Mouse (Mus musculus): Measurements from ENCODE around the gene Fibcd1. TPM values are rescaled to one million over a fixed set of nuclear protein-coding genes. Genes with fewer than 3 reads are reported as not detected.
A peak's percentile ranks its signal among the peaks of the same experiment; 100 is the strongest.

Gene Fibcd1
- total RNA-seq, 2 experiments from 2014 or later, result 0.07 TPM; not detected in 1

DNA sequence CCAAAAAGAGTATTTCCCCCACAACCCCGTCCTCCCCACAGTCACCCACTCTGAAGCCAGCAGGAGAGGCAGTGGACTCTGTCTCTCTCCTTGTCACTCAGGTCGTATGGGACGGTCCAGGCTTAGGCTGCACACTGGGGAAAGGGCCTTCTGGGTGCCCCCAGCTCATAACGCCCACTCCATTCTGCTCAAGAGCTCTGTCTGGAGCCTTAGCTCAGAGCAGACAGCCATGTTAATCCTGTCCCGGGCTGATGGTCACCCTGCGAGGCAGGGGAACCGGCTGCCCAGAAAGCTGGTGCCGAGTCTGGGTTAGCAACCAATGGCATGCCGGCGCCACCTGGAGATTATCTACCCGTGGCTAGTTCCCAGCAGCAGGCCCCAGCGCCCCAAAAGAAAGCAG, 12.7 kb upstream of the Fibcd1 start:
- no peak for DNase-seq

DNA sequence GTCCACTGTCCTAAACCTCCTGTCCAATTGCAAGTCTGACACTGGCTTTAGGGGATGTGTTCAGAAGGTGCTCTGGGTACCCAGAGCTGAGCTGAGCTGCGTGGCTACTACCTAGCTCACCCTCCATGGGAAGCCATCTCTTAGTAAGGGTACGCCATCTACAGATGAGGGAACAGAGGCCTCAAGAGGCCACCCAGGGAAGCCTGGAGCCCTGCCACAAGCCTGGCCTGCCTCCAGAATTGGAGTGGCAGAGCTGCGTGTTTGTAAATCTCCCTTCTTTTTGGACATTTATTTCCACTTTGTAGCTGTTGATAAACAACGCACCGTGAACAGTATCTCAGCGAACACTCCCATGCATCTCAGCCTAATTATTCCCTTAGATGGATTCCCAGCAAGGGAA, 11.4 kb upstream of the Fibcd1 start:
- peak; percentile 43 to 57 for DNase-seq

DNA sequence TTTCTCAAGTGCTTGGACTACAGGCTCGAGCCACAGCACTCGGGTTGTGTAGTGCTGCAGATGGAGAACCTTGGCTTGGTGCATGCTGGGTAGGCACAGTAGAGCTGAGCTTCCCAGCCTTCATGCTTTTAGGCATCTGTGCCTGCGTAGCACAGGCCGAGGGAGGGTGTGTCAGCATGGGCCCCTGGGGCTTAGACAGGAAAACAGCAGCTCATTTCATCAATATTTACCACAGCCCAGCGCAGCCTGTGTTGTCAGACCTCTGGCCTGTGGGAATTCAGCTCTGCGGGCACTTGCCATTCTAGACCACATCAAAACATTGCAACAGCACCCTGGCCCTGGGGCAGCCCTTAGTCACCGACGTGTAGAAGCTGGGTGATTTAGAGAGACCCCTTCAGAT, 10.2 kb upstream of the Fibcd1 start:
- DNase-seq, result peak in 1 of 2 experiments; percentile 23

DNA sequence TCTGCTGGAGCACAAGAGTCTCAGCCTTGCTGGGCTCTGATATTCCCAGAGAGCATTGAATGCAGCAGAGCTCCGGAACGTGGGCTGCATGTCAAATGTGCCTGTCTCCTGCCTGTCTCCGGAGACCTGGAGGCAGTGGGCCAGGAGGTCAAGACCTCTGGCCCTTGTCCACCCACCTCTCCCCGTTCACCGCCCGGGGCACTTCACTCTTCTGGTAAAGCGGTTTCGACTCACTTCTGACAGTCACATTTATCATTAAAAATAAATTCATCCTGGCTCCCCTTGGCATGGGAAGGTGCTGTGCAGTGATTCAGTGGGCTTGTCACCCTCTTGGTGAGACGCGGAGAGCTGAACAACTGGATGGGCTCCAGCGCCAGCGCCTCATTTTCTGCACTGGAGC, 4.3 kb upstream of the Fibcd1 start:
- peak in 1 of 2 experiments; percentile 31 for DNase-seq

DNA sequence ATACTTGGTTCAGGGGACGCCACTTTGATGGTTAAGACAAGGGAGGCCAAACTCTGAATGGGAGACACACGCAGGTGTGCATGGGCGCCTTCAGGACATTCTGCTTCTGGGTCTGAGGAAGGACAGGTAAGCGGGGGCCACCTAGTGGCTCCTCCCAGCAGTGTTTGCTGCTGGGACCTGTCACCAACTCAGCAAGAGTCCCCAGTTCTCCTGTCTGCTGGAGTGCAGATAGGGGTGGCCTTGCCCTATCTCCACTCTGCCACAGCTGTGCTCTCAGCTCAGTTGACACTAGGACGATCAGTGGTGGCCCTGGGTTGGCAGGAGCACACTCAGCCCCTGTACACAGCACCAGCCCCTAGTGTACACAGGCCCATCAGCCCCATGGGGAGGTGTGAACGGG, 2.1 kb upstream of the Fibcd1 start:
- peak in 1 of 2 experiments; percentile 36 for DNase-seq

DNA sequence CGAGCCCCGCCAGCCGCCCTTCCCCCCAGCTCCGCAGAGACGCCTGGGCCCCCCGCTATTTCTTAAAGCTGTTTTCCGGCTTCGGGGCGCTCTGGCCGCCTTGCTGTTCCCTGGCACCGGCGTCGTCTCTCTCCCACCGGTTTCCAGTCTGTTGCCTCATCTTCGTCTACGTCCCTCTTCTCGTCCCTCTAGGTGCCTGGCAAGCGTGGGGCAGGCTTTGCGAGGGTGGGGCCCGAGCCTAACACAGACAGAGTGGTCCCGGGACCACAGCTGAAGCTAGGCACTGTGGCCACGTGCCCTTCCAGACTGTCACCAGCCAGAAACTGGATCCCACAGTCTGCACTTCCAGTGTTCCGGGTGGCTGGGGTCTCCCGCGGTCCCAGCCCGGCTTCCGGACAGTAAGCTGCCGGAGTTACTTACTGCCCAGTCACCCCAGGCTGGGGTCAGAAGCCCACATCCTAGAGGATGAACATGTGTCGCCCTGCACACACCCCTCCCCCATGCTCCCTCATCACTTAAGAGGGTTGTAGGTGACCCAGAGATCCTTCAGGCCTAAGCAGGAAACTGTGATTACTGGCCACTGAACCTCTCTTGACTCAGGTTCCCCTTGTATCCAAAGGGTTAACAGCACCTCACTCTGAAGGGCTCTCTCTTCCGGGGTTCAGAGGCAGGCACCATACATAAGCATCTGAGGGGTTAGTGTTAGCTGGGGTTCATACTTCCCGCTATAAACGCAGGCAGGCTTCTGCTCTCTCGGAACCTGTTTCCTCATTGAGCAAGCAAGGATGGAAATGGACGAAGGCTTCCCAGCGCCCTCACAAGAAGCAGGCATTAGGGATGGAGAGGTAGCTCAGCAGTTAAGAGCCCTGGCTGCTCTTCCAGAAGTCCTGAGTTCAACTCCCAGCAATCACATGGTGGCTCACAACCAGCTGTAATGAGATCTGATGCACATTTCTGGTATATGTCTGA, 1.2 kb upstream of the Fibcd1 start:
- DNase-seq, result no peak

DNA sequence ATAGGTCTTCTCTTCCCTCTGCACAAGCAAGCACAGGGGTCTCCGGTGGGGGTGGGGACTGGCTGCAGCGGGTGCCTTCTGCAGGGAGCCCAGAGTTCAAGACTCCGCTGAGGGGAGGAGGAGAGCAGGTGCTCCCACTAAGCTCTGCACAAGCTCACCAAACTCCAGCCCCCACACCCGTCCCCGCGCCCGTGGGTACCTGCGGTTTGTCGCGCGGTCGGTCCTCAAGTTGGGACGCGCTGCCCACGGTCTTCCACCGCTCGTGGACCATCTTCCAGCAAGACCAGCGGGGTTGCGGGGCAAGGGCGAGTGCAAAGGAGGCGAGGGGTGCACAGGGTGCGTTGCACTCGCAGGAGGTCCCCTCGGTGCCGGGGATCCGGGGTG, 301 bp downstream of the Fibcd1 start:
- no peak for DNase-seq

DNA sequence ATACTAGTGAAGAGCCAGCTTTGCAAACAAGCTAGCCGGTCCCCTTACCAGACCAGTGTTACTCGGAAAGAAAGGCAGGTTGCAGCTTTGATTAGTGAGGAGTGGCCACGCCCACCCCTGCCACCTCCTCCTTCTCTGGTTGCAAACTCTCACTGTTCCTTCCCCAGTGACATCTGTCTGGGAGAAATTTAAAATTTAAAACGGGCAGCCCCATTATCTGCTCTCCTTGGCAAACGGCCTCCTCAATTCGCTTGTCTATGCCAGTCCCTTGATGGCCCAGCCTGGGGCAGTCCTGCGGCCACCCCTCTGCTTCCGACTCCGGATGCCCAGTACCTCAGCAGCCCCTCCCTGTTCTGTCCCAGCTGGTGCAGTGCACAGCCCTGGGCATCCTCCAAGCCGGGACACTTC, 1.1 kb downstream of the Fibcd1 start:
- DNase-seq, result no peak

DNA sequence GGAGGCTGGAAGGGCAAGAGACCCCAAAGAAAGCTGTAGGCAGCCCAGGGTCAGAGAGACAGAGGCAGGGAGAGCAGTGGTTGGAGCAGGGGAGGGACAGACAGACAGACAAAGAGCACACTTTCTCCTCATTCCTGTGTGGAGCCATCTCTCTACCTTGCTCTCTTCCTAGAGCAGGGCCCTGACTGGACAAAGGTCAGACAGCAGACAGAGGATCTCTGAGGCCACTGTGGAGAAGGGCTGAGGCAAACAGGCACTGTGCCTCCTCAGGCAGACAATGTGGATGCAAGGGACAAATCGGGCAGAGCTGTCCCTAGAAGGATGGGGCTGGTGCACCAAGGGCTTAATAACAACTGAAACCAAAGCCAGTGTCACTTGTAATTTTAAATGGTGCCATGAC, 6.9 kb downstream of the Fibcd1 start:
- no peak for DNase-seq

DNA sequence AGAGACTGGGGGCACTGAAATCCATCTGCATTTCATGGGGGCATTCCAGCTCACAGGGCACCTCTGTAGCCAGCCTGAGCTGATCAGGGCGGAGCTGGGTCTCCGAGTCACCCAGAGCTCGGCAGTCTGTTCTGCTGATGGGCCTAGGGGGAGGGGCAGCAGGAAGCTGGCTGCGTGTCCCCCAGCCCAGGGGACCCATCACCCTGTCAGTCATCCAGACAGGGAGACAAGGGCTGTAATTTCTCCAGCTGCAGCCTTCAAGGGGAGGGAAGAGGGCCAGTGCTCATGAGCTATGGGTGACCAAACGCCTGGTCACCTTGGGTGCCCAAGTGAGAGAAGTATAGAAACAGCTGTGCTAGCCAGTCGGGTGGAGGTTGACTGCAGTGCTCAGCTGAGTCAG, 8.8 kb downstream of the Fibcd1 start:
- no peak for DNase-seq

DNA sequence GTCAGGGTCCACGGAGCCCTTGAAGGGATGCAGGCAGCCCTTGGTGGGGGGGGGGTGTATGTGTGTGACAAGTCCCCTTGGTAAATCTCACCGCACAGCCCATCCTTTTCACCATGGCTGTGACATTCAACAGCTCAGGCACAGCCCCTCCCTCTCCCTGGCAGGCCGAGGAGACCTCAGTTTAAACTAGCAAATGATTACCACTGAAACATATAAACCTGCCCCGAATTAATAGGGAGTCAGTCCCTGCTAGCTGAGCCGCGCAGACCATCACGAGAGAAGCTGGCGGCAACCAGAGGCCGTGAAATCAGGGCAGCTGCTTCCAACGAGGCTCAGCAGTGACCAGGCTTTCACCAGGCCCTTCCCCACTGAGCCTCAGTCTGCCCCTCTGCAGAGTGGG, 9.7 kb downstream of the Fibcd1 start:
- DNase-seq, result no peak

DNA sequence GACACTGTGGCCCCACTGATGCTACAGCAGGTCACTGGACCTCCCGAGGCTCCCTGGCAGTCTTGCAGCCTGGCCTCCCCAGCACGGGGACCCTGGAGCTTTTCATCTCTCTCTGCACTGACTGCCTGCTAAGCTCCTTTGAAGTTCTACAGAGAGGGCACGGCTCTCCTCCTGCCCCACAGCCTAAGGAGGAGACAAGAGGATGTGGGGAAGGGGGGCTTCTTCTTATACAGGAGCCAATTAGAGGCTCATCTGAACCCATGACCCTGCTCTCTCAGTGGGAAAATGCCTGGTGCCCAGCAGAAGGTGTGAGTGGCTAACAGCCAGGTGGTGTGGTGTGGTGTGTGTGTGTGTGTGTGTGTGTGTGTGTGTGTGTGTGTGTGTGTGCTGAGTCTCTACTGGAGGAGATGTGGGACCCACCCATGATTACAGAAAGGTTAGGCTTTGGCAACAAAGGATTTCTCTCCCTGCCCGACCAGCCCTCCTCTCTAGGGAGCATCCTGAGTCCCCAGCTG, 17.4 kb downstream of the Fibcd1 start:
- no peak for DNase-seq

DNA sequence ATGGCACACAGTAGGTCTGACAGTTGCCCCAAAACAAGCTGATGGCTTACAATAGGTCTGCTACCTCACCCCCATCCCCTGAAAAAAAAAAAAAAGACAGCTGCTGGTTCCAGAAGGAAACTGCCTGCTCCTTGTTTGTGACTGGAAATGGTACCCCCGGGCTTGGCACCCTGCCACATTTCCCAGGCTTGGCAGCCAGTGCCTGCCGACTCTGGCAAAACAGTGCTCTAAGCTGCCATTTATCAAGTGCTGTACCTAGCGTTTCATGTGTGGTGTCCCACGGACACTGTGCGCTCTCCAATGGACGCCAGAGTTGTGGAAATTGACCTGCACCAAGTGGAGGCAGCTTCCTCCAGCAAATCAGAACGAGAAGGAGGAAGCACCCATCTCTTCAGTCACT, 17.9 kb downstream of the Fibcd1 start:
- peak; percentile 46 to 65 for DNase-seq

DNA sequence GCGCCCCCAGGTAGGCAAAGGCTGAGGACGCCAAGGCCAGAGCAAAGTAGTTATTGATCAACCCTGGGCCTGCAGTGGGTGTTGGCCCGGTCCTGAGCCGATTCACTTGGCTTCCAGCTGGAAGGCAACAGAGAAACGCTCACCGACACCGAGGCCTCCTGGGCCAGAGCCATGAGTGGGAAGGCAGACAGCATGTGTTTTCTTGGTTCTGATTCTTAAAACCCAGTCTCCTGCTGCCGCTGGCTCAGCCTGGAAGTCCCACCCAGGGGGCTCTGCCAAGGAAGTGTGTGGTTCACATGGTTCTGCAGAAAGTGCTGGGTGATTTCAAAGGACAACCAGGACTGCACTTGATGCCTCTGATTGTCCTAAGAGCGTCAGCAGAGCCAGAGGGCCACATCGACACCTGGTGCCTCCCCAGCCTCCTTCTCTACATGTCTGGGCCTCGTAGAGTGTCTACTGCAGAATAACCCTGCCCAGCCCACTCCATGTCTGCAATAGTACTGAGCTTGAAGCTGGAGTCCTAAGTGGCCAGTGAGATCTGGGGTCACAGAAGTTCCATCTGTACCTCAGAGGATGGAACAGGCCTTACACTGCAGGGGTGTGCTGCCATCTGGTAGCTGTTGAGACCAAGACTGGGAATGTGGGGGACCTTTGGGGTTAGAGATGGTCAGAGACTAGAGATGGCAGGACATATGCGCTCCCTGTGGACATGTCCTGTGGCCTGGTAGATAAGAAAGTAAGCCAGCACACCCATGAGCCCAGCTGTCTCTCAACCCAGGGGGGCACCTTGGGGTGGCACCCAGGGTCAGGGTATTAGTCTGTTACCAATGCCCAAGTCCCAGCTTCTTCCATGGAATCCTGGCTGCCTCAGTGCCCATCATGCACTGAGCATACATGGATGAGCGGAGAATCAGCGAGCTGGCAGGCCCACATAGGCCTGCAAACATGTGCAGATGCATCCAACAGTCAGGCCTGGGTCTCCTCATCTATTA, 19.4 kb downstream of the Fibcd1 start:
- no peak for DNase-seq

DNA sequence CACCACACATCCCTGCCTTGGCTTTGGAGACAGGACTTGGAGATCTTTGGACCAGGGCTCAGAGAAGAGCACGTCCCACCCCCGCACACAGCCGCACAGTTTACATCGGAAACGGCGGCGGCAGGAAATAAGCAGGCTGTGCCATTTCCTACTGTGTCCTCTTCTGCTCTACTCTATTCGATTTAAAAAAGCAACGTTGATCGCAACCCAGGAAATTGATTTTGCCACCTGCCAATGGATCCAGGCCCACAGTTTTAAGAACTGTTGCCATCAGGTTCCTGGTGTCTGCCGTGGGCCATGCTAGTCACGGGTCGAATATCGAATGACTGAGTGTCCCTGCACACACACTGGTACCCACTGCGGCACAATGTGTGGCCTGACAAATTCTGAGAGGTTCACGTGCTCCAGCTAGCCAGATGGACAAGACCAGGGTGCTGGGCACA, 20.3 kb downstream of the Fibcd1 start:
- no peak for DNase-seq

DNA sequence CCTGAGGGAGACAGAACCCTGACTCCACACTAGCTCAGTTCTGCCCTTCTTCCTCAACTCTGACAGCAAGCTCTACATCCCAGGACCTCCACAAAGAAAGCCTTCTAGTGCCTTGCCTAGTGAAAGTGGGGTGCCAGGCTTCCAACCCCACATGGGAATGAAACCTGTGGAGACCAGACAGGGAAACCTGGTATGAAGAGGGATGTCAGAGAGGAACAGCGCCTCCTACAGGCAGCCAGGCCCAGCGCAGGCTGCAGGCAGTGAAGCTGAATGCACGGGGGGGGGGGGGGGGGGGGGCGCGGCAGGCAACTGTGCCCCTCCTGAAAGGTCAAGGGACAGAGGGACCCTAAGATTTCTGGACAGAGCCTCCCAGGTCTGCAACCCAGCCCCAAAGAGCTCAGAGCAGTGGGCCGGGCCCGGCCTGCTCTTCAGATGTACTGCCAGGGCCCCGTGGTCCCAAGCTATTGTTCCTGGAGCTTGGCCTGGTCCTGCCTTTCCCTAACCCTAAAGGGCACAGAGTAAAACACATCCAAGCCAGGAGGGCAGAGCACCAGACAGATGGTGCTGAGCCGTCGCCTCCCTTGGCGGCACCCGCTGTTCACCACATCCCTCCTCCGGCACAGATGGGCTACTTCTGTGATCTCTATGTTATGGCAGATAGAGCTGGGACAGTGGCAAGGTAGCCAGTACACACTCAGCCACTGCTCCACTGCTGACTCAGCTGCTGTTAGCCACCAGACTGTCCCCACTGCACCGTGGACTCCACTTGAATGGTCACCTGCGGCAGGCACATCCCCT, 21.7 kb downstream of the Fibcd1 start:
- peak in 1 of 2 experiments; percentile 34 for DNase-seq

DNA sequence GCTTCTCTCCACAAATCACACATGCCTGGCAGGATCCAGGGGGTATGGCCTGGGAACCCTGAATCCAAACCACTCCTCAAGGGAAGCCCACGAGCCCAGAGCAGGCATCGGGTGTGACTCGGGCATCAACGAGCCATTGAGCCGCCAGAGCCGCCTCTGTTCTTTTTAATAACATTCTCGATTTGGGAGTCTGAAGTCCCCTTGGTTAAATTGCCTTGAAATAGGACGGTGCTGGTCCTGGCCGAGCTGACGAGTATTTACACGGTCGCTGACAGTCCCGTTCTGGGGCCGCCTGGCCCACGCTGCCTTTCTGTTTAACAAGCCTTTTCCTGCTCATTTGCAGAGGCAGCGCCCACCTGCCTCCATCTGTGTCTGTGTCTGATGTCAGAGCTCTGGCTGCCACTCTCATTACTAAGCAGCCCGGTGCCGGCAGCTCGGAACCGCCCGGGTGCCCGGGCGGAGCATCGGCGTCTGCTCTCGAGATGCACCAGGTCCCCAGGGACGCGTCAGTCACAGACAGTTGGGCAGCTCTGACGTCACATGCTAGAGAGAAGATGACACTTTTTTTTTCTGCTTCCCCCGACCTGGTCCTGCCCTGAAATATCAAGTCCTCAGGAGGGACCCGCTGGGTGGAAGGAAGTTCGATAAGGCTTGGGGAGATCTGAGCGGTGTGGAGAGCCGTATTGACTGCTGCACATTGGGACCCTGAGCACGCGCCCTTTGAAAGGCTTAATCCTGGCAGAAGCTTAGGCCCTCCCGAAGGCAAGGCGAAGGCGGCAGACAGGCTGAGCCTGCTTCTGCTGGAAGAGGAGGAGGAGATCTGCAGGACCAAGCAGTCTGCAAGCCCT, 23.1 kb downstream of the Fibcd1 start:
- peak in 1 of 2 experiments; percentile 36 for DNase-seq

DNA sequence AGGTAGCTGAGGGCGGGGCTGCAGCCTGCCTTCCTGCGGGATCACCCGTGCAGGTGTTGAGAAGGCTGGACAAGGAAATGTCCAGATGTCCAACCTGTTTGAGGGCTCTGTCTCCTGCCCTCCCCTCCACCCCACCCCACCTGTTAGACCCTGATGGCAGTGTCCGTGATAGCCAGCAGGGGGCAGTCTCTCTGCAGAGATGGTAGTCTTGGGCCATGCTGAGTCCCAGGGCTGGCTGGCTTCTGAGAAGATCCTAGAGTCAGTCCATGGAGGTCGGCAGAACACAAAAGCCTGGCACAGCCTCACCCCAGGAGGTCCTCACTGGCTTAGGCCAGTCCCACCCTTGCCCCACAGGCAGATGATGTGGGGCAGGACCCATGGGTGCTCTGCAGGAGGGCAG, 30.4 kb downstream of the Fibcd1 start:
- peak; percentile 69 to 76 for DNase-seq

DNA sequence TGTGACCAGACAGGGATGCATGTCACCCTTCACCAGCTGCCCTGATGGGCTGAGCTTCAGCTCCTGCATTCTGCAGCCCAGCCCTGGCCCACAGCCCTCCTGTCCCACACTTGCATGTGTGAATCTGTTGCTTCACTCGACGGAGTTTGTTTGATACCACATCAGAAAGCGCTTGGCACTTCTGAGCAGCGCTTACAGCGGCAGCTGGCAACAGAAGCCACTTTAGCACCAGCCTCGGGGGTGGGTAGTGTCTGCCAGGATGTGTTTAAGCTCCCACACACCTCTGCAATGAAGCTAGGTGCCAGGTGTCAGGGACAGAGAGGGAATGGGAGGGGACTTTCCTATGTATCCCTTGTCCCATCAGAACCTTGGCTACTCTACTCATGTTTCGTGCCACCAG, 31.1 kb downstream of the Fibcd1 start:
- DNase-seq, result no peak

DNA sequence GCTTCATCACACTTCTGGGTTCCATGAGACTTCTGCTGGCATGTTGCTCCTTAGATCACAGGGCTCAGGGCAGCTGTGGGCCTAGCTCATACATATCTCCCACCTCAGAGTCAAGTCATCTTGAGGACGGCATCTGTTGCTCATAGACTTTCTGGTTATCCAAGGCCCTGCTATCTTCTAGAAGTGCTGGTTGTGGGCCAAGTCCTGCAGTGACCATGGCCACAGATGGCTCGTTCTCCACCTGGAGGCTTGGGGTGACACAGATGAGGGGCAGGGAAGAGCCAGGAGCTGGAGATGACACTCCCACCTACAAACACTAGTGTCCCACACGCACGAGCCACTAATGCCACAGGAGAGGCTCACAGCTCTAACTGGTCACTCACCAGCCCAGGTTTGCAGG, 32.2 kb downstream of the Fibcd1 start:
- DNase-seq, result no peak

All from adrenal gland, postnatal 36 days (tissue).